Mouse (Mus musculus): ENCODE measurements around the gene Chga. TPM values are rescaled to one million over a fixed set of nuclear protein-coding genes. Genes with fewer than 3 reads are reported as not detected.

The Chga gene
- polyA plus RNA-seq, 1 experiment from 2014 or later: 14.5 TPM

- Histone ChIP-seq H3K4me1 (no peaks in the 10 kb centered on the region), H3K9me3 (replicated peaks) (no peaks in the 10 kb centered on the region), H3K4me3 (no peak overlapping the region), H3K27me3 (ENCODE audit: low read depth, poor library complexity, severe bottlenecking) (no peaks in the 10 kb centered on the region), H3K27ac (replicated peaks) (no peak overlapping the region), H3K36me3 (0 out of 2 replicates have a peak, but pooled peaks cover 3% of the 10 kb centered on the region)
- no peak for DNase-seq (ENCODE audit: low spot score)
- 93% methylated on average over 17 of the region's 17 CpGs for WGBS
These were observed 36.1 kb downstream of the Chga start for GRCm38 (mm10) chr12:102590711-102591360.

- no peak for DNase-seq (ENCODE audit: low spot score)
- Histone ChIP-seq H3K27ac (replicated peaks) (no peak overlapping the region), H3K4me3 (no peak overlapping the region), H3K9me3 (replicated peaks) (peaks cover 9% of the 10 kb centered on the region; the same call in 1 of the 2 replicates), H3K27me3 (ENCODE audit: low read depth, poor library complexity, severe bottlenecking) (no peaks in the 10 kb centered on the region), H3K4me1 (no peaks in the 10 kb centered on the region), H3K36me3 (peaks cover 5% of the 10 kb centered on the region; the same call in 1 of the 2 replicates)
- 77% methylated on average over 9 of the region's 9 CpGs for WGBS
These were observed 38.9 kb downstream of the Chga start for GRCm38 (mm10) chr12:102593699-102594098.

- Histone ChIP-seq H3K4me3 (no peak overlapping the region), H3K27me3 (ENCODE audit: low read depth, poor library complexity, severe bottlenecking) (no peaks in the 10 kb centered on the region), H3K4me1 (peaks cover 2% of the 10 kb centered on the region), H3K27ac (replicated peaks) (no peak overlapping the region), H3K36me3 (peaks cover 6% of the 10 kb centered on the region; the same call in 1 of the 2 replicates), H3K9me3 (replicated peaks) (peaks cover 9% of the 10 kb centered on the region; the same call in 1 of the 2 replicates)
- WGBS: 77% methylated on average over 9 of the region's 9 CpGs
- no peak for DNase-seq (ENCODE audit: low spot score)
These were observed 39.9 kb downstream of the Chga start for GRCm38 (mm10) chr12:102594627-102595026.

- Histone ChIP-seq H3K9me3 (replicated peaks) (peaks cover 9% of the 10 kb centered on the region; the same call in 1 of the 2 replicates), H3K27ac (replicated peaks) (no peak overlapping the region), H3K36me3 (peaks cover 6% of the 10 kb centered on the region; the same call in 1 of the 2 replicates), H3K4me3 (no peak overlapping the region), H3K27me3 (ENCODE audit: low read depth, poor library complexity, severe bottlenecking) (no peaks in the 10 kb centered on the region), H3K4me1 (peaks cover 20% of the 10 kb centered on the region)
- 77% methylated on average over 7 of the region's 7 CpGs for WGBS
- no peak for DNase-seq (ENCODE audit: low spot score)
These were observed 41.6 kb downstream of the Chga start for GRCm38 (mm10) chr12:102596410-102596809.

GRCm38 (mm10) chr12:102597466-102597865 is 42.7 kb downstream of the Chga start:
- WGBS: 77% methylated on average over 4 of the region's 4 CpGs
- Histone ChIP-seq H3K36me3 (peaks cover 6% of the 10 kb centered on the region; the same call in 1 of the 2 replicates), H3K9me3 (replicated peaks) (peaks cover 9% of the 10 kb centered on the region; the same call in 1 of the 2 replicates), H3K27me3 (ENCODE audit: low read depth, poor library complexity, severe bottlenecking) (no peaks in the 10 kb centered on the region), H3K4me1 (peaks cover 30% of the 10 kb centered on the region), H3K4me3 (no peak overlapping the region), H3K27ac (replicated peaks) (no peak overlapping the region)
- DNase-seq (ENCODE audit: low spot score): no peak

GRCm38 (mm10) chr12:102598535-102598934 is 43.8 kb downstream of the Chga start:
- peaks cover 32% of the 10 kb centered on the region for H3K4me1 ChIP-seq
- no peaks in the 10 kb centered on the region for H3K27me3 ChIP-seq (ENCODE audit: low read depth, poor library complexity, severe bottlenecking)
- H3K27ac ChIP-seq (replicated peaks): no peak overlapping the region
- no peak for DNase-seq (ENCODE audit: low spot score)
- WGBS: 96% methylated on average over 3 of the region's 3 CpGs
- peaks cover 6% of the 10 kb centered on the region; the same call in 1 of the 2 replicates for H3K36me3 ChIP-seq
- peaks cover 9% of the 10 kb centered on the region; the same call in 1 of the 2 replicates for H3K9me3 ChIP-seq (replicated peaks)
- no peak overlapping the region for H3K4me3 ChIP-seq

GRCm38 (mm10) chr12:102599801-102600200 is 45.0 kb downstream of the Chga start:
- WGBS: 91% methylated on average over 7 of the region's 7 CpGs
- Histone ChIP-seq H3K36me3 (peaks cover 14% of the 10 kb centered on the region; the same call in 1 of the 2 replicates), H3K4me1 (peaks cover 32% of the 10 kb centered on the region), H3K27ac (replicated peaks) (peak overlapping the region; percentile 60; the same call in 1 of the 2 replicates), H3K9me3 (replicated peaks) (peaks cover 9% of the 10 kb centered on the region; the same call in 1 of the 2 replicates), H3K4me3 (no peak overlapping the region), H3K27me3 (ENCODE audit: low read depth, poor library complexity, severe bottlenecking) (no peaks in the 10 kb centered on the region)
- no peak for DNase-seq (ENCODE audit: low spot score)

- peaks cover 32% of the 10 kb centered on the region for H3K4me1 ChIP-seq
- H3K9me3 ChIP-seq (replicated peaks): peaks cover 9% of the 10 kb centered on the region; the same call in 1 of the 2 replicates
- no peaks in the 10 kb centered on the region for H3K27me3 ChIP-seq (ENCODE audit: low read depth, poor library complexity, severe bottlenecking)
- no peak overlapping the region for H3K4me3 ChIP-seq
- 88% methylated on average over 6 of the region's 6 CpGs for WGBS
- peak overlapping the region; percentile 60; the same call in 1 of the 2 replicates for H3K27ac ChIP-seq (replicated peaks)
- peaks cover 14% of the 10 kb centered on the region; the same call in 1 of the 2 replicates for H3K36me3 ChIP-seq
- DNase-seq (ENCODE audit: low spot score): no peak
These were observed 45.6 kb downstream of the Chga start for GRCm38 (mm10) chr12:102600345-102600744.

GRCm38 (mm10) chr12:102601847-102602246 is 47.1 kb downstream of the Chga start:
- 30% methylated on average over 8 of the region's 8 CpGs for WGBS
- no peak for DNase-seq (ENCODE audit: low spot score)
- H3K36me3 ChIP-seq: peaks cover 14% of the 10 kb centered on the region; the same call in 1 of the 2 replicates
- H3K27me3 ChIP-seq (ENCODE audit: low read depth, poor library complexity, severe bottlenecking): no peaks in the 10 kb centered on the region
- H3K4me1 ChIP-seq: peaks cover 32% of the 10 kb centered on the region
- peaks cover 9% of the 10 kb centered on the region; the same call in 1 of the 2 replicates for H3K9me3 ChIP-seq (replicated peaks)
- peak overlapping the region; percentile 60 for H3K27ac ChIP-seq (replicated peaks)
- H3K4me3 ChIP-seq: no peak overlapping the region

GRCm38 (mm10) chr12:102602255-102603041 is 47.7 kb downstream of the Chga start:
- Histone ChIP-seq H3K4me1 (peaks cover 32% of the 10 kb centered on the region), H3K27me3 (ENCODE audit: low read depth, poor library complexity, severe bottlenecking) (no peaks in the 10 kb centered on the region), H3K9me3 (replicated peaks) (peaks cover 9% of the 10 kb centered on the region; the same call in 1 of the 2 replicates), H3K27ac (replicated peaks) (peak overlapping the region; percentile 60), H3K4me3 (no peak overlapping the region), H3K36me3 (peaks cover 14% of the 10 kb centered on the region; the same call in 1 of the 2 replicates)
- 83% methylated on average over 9 of the region's 9 CpGs for WGBS
- no peak for DNase-seq (ENCODE audit: low spot score)

GRCm38 (mm10) chr12:102605607-102606006 is 50.8 kb downstream of the Chga start:
- H3K4me1 ChIP-seq: peaks cover 34% of the 10 kb centered on the region
- H3K36me3 ChIP-seq: peaks cover 8% of the 10 kb centered on the region; the same call in 1 of the 2 replicates
- WGBS: 89% methylated on average over 6 of the region's 6 CpGs
- no peaks in the 10 kb centered on the region for H3K9me3 ChIP-seq (replicated peaks)
- no peaks in the 10 kb centered on the region for H3K27me3 ChIP-seq (ENCODE audit: low read depth, poor library complexity, severe bottlenecking)
- H3K4me3 ChIP-seq: no peak overlapping the region
- DNase-seq (ENCODE audit: low spot score): no peak
- no peak overlapping the region for H3K27ac ChIP-seq (replicated peaks)

- 90% methylated on average over 8 of the region's 8 CpGs for WGBS
- Histone ChIP-seq H3K36me3 (peaks cover 8% of the 10 kb centered on the region; the same call in 1 of the 2 replicates), H3K27me3 (ENCODE audit: low read depth, poor library complexity, severe bottlenecking) (no peaks in the 10 kb centered on the region), H3K4me3 (no peak overlapping the region), H3K9me3 (replicated peaks) (no peaks in the 10 kb centered on the region), H3K27ac (replicated peaks) (no peak overlapping the region), H3K4me1 (peaks cover 20% of the 10 kb centered on the region)
- no peak for DNase-seq (ENCODE audit: low spot score)
These were observed 52.3 kb downstream of the Chga start for GRCm38 (mm10) chr12:102607066-102607465.

All from midbrain, embryonic 10.5 days (tissue).